Mouse (Mus musculus): ENCODE measurements around the gene Orai1.

The Orai1 gene

DNA sequence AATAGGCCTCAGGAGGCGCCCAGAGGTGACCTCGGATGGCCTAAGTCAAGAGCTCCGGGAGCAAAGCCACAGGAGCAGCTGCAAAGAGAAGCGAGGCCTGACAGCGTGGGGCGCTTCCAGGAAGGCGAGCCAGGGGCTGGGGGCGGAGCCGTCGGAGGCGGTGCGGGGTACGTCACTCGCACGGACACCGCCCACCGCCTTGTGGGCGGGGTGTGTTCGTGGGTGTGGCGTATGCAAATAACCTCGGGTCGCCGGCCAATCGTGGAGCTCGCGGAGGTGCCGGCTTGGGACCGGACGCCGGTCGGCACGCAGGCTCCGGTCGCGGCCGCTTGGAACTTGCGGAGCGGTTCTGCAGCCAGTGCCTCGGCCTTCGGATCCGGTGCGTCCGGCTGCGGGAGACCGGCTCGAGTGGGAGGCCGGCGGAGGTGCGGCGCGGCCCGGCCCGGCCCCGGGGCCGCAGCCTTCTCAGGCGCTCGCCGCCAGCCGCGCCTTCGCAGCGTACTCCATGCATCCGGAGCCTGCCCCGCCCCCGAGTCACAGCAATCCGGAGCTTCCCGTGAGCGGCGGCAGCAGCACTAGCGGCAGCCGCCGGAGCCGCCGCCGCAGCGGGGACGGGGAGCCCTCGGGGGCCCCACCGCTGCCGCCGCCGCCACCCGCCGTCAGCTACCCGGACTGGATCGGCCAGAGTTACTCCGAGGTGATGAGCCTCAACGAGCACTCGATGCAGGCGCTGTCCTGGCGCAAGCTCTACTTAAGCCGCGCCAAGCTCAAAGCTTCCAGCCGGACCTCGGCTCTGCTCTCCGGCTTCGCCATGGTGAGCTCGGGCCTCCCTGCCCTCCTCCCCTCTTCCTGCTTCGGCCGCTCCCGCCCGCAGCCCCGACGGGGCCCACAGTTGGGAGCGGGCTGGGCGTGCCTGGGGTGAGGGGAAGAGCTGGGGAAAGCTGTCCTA, at the start of gene Orai1:
Gene Orai1 (plus strand): TSS at position 322 of the 949 bp plus-strand sequence.
- WGBS = under 1% methylated on average over 106 of the region's 106 CpGs

DNA sequence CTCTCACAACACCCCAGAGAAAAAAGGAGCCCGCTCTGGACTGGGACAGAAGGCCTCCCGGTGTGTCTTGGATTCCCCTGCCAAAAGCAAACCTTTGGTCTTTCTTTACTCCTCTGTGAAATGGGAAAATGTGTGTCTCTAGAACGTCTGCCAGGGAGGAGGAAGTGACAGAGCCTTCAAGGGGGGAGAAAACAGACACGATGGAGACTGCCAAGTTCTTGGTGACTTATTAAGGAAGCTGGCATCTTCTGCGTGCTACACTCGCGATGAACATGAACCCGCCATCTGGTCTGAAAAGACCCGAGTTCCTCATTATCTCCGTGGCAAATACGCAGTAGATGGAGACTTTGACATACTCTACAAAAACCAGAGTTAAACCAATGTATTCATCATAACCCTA, 49.4 kb upstream of the Orai1 start:
- 39% methylated on average over 11 of the region's 11 CpGs for WGBS

DNA sequence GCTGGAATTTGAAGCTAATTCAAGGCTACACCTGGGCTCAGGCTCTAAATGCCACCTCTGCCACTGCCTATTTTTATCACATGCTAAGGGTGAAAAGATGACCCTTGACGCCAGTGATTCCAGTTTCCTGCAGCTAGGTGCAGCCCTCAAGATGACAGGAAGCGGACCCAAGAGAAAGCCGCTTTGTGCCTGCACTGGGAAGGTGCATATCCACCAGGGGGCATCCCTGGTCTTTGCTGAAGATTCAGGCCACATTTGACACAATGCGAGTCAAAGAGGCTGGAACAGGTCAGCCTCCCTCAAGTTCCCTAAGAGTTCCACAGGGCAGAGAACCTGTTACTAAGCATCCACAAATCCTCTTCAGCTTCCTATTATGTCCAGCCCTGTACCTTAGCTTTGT, 46.6 kb upstream of the Orai1 start:
- 50% methylated on average over 4 of the region's 4 CpGs for WGBS

DNA sequence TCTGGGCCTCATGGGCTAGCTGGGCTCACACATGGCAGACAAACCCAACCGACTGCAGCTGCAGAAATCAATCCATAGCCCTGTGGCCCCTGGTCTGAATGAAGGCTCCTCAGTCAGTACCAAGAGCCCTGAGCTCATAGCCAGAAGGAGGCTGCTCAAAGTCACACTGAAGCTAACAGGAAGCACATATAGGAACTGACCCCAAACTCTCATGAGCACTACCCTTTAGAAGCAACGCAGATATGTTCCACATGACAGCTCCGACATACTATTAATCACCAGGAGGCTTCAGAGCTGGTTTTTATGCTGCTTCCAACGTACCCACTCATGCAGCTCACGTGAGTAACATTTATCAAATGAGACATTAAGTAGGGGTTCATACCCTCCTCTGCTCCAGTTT, 44.8 kb upstream of the Orai1 start:
- 91% methylated on average over 5 of the region's 5 CpGs for WGBS

DNA sequence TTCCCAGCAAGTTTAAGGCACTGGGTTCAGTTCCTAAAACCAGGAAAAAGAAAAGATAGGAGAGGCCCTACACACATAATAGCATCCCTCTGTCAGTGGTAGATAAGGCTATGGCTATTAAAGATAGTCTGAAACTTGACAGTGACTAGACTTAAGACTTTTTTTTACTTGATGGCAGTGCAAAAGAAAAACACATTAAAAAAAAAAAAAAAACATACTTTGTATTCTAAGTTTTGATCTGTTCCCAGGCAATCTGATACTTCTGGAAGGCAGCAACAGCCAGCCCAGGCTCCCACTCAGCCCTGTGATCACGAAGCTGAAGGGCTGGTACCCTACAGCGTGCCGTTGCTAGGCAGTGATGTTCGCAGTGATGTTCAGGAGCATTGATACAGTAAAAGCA, 43.4 kb upstream of the Orai1 start:
- 56% methylated on average over 4 of the region's 4 CpGs for WGBS

DNA sequence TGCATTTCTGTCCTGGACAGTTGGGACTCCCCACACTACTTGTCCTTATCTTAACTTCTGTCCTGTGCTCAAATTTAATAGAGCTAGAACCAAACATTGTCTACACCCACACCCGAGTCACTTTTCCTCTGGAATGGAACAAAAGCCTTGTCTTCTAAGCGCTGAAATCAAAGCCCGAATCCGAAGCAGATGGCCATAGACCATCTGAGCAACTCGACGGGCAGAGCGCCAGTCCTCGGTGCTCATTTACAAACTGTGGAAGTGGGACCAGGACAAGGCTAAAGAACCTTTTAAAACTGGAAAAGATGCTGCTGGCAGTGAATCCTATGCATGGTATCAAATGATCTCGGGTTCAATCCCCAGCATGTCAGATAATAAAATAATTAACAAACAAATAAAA, 42.8 kb upstream of the Orai1 start:
- WGBS = 31% methylated on average over 9 of the region's 9 CpGs

DNA sequence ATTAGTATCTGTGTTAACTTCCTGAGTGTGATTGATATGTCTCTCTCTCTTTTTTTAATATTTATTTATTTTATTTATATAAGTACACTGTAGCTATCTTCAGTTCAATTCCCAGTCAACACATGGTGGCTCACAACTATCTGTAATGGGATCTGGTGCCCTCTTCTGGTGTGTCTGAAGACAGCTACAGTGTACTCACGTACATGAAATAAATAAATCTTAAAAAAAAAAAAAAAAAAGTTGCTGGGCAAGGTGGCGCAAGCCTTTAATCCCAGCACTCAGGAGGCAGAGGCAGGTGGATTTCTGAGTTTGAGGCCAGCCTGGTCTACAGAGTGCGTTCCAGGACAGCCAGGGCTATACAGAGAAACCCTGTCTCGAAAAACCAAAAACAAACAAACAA, 40.2 kb upstream of the Orai1 start:
- 87% methylated on average over 4 of the region's 4 CpGs for WGBS

DNA sequence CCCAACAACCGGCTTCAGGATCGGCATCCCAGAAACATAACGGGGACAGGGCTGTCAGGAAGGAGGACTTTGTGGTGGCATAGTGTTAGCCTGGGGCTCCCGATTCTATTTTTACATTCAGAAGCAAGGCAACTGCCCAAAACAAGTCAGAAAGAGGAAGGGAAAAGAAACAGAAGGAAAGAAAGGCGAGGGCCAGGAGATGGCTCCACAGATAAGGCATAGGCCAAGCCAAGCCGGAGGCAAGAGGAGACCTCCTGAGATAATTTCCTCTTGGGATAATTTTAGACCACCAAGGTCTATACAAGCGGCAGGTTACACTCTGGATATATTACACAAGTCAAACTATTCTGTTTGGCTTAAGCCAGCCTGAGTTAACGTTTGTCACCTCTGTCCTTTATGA, 35.9 kb upstream of the Orai1 start:
- WGBS = 80% methylated on average over 8 of the region's 8 CpGs

DNA sequence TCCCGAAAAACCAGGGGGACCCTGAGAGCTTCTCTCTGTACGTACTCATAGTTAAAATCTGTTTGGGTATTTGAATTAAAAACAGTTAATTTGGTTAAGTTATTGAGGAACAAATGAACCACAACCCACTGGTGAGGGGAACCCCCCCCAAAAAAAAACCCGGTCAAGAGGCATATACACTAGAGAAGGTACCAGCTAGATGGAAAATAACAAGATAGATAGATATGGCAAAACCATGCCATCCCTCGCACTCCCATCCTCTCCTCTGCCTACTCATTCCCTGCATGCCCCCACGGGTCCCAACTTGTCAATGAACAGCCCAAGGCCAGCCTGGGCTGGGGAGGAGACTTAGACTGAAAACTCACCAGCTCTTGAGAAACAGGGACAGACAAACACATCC, 30.4 kb upstream of the Orai1 start:
- WGBS = 87% methylated on average over 5 of the region's 5 CpGs

DNA sequence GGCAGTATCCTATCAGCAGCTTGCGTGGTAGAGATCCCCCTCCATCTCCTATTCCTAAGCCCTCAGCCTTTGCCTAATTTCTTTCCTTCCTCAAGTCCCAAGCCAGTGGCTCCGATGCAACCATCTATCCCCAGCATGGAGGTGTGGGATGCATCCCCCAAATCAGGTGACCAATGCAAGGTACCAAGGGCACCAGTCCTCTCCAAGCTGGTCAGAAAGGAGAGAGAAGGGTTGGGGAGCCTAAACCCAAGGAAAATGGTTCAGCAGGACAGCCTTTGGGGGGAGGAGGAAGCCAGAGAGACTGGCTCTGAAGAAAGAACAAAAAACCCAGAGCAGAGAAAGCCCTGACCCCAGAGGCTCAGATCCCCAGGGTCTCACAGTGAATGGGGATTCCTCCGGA, 29.6 kb upstream of the Orai1 start:
- 85% methylated on average over 3 of the region's 3 CpGs for WGBS

DNA sequence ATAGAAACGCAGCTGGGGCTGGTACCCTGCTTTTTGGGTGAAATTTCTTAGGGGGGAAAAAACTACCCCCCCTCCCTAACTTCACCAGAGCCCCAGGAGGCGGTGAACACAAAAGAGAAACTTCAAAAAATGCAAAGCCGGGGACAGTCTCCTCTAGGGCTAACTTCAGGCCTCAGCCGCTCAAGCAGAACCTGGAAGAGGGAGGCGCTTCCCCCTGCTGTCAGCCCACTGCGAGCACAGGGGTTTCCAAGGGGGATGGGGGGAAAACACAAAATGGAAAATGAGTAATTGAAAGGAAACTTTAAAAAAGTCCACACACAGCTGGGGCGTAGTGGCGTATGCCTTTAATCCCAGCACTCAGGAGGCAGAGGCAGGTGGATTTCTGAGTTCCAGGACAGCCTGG, 28.8 kb upstream of the Orai1 start:
- 69% methylated on average over 8 of the region's 8 CpGs for WGBS

DNA sequence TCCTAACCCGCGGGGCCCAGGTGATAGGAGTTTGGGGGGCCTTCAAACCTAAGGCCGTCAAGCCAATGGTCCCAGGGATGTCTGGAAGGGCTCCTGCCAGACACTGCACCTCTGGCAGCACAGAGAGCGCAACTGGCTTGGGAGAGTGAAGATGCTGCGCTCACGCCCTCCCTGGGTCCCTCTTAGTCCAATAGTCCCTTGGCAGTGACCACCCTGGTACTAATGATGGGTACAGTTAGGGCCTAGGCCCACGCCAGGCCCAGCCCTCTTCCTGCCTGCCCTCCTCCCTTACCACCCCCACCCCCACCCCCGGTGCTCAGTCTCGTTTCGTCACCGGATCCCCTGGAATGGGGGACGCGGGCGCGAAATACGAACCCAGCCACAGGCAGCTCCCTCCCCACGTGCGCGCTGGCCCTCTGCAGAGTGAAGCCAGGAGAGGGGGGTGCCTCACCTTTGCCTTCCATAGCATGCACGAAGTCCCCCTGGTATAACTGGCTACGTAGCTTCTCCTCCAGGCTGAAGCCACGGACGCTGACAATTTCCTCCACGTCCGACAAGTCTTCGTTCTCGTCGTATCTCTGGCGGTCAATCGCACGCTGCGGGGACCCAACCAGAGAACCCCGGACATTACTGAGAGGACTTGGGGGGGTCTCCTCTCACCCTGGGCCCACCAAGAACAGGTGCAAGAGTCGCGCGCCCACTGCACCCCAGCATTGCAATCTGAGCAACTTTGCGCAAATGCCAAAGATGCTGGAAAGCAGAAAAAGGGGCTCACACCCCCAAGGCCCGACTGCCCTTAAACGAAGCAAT, 27.5 kb upstream of the Orai1 start:
- 12% methylated on average over 39 of the region's 39 CpGs for WGBS

DNA sequence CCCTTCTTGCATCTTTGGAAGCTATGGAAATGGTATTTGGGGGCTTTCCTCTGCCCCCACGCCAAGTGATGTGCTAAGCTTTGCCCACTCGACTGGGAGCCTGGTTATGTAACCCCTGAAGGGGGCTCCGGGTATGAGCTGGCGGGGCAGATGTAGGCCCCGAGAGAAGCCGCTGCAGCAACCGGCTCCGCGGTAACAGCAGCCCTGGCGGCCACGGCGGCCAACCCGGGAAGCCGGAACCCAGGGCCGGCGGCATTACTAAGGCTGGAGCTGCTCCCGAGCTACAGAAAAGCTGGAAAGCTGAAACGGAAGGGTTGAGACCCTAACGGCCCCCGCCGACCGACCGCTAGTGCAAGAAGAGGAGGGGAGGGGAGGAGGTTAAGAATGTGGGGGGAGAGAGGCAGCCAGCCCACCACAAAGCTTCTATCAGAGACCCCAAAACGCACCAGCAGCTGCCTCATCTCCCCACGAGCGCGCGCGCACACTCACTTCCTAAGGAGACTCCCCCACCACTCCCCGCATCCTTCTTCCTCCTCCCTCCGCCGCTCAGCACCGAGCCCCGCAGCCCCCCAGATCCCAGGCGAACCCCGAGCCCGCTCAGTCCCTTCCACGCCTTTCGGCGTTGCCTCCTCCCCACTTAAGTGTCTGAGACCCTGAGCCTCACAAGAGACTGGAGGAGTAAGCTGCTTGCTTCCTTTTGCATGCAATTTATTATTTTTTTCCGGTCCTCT, 26.7 kb upstream of the Orai1 start:
- WGBS = under 1% methylated on average over 37 of the region's 41 CpGs

DNA sequence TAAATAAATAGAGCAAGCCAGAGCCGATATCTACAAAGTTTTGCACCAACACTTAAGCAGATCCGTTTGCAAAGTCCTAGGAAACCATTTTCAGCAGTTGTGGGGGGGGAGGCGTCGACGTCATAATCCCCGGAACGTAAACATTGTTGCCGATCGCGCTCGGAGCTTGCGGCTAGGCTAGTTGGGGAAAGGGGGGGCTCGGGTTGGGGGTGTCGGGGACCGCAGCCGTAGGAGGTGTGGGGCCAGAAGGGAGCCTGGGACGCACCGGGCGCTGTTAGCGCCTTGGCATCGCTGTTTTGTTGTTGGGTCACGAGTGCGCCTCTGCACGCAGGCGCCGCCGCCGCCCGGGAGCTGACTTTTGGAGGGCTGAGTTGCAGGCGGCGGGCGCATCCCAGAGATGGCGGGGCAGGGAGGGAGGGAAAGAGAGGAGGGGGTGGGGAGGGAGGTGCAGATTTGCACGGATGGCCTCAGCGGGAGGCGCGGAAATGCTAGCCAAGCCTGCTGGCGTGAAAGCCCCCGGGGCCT, 25.8 kb upstream of the Orai1 start:
- WGBS = 1% methylated on average over 37 of the region's 39 CpGs

DNA sequence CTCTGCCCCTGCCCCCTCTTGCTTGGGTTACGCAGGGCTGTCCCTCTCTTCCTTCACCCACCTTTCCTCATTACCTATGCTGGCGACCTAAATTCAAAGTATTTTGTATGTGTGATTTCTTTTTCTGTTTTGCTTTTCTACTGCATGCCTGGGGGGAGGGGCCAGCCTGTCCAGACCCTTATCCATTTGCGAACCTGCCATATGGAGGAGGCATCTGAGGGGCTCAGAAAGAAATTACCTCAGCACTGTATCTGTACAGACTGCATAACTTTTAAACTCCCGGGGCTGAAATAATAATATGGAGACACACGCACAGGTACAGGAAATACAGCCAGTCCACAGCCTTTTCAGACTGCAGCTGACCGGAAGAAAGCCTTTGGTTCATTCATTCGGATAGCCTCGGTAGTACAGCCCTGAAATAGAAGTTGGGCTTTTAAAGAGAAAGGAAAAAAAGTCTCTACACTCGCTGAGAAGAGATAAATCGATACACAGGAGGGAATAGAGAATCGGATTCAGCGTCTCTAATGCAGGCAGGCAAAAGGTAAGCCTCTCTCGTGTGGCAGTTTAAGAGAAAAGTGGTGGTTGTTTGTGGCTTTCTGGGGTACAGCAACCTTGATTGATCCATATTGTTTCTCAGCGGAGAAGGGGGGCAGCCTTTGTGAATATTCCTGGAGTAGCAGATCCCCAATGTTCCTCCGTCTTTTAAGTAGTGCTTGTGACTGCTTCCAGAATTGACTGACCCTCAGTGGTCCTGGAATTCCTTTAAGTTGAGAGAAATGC, 25.1 kb upstream of the Orai1 start, which contains the start of gene Kdm2b:
Gene Kdm2b (minus strand): TSS at position 273 of the 780 bp plus-strand sequence.
- 15% methylated on average over 15 of the region's 15 CpGs for WGBS

DNA sequence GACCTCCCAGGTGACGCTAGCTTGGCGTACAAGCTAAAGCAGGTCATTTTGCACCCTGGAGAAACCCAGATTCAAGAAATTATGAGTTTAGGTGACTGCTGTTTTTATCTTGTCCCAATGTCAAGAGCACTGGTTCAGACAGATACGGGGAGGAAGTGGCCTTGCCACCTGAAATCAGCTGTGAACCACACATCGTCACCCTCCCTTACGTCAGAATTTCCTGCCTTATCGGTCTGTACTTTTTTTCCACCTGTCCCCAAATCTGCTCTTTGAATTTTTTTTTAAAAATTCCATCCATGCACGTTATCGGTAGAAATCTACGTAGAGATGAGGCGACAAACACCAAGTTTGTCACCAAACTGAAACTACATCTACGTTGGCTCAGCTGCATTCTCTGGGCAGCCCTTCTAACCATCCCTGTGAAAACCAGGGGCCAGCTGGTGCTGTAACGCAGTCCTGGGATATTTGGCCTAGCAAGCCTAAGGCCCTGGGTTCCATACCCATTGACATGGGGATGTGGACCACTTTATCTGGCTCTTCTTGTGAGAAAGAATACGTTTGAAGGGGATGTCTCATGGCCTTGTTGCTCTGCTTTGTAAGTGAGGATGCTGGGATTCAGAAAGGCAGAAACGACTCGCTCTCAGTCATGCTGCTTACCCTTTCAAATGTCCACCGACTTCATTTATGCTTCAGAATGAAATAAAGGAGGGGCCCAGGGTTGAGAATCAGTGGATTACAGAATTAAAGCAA, 24.3 kb upstream of the Orai1 start:
- 65% methylated on average over 16 of the region's 16 CpGs for WGBS

DNA sequence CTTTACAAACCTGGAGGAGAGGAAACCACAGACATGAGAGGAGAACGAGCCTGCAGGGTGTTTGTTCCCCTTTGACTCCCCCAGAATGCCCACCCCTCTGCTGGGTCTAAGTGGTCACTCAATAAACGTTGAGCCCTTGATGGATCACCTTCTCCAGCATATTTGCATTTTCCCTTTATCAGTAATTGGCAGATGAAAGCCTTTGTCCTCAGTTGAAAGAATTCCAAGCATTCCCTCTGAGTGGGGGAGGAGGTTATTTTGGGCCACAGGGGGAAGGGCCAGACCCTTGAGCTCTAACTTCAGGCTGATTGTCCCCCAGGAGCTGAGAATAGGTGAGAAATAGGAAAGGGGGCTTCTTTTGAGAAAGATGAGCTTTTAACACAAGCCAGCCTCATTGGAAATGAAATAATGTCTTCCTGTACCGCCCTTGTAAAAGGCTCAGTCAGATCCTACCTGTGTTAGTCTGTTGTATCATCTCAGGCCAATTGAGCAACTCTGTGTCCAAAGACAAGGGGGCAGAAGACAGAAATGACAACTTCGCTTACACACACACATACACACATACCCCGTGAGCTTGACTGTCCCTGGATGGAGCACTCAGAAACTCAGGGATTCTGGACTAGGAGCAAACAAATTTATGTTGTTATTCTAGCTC, 23.4 kb upstream of the Orai1 start:
- WGBS = 73% methylated on average over 5 of the region's 5 CpGs

DNA sequence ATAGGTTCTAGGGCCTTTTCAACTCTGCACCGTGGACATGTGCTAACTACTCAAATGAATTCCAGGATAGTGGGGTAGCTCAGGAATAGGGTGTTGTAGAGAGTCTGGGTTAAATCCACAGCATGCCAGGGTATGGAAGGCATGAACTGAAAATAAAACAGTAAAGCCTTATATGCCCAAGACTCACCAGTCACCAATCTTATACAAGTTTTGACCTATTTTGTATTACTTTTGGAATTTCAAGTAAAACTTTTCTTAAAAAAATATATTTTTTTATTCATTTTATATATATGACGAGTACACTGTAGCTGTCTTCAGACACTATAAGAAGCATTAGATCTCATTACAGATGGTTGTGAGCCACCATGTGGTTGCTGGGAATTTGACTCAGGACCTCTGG, 21.1 kb upstream of the Orai1 start:
- 65% methylated on average over 2 of the region's 2 CpGs for WGBS

DNA sequence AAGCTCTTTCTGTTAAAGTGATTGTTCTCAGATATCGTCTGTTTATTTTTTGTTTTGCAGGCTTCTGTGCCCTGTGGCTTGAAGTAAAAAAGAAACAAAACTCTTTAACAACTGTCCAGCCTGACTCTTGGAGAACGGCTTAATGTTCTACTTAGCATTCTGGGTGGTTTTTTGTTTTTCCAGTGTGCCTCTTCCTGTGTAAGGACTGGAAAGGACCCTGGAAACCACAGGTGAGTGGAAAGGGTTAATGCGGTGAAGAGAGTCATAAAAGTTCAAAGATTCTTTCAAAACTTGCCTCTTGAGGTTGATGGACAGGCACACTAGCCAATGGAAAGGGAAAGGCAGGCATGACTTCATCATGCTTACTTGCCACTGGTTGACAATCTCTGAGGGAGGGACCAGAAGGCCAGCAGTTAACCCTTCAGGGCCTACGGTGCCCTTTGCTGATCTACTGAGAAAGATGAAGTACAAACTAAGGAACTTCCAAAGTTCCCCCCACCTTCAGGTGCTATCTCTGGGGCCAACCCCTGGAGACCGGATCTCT, 20.5 kb upstream of the Orai1 start:
- 27% methylated on average over 5 of the region's 5 CpGs for whole genome bisulfite sequencing
